Mouse (Mus musculus): ENCODE data around the gene Zc3h10. TPM values are rescaled to one million over a fixed set of nuclear protein-coding genes. Genes with fewer than 3 reads are reported as not detected.

Zc3h10 gene
- polyA plus RNA-seq, 2 experiments = 4.0 to 4.3 TPM

DNA sequence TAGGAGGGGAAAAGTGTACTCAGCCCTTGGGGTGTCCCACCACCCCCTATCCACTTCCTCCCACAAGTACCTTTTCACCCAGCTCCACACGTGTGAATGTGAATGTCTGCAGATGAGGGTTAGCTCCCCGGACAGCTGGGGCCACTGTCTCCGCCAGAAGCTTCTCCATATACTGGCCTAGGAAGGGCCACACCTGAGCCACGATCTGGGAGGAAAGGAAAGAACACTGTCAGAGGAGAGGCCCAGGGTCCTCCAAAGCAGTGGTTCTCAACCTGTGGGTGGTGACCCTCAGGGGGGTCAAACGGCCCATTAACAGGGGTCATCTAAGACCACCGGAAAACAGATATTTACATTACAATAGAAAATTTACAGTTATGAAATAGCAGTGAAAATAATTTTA is 25.2 kb downstream of the Zc3h10 start:
- TF ChIP-seq CTCF (IDR thresholded peaks at IDR 0.05; ENCODE audit: low read depth) (no peak), EP300 (IDR thresholded peaks at IDR 0.05; ENCODE audit: low read depth) (no peak)
- peaks cover 4% of the 10 kb centered on the region; the same call in 1 of the 2 replicates for H3K36me3 ChIP-seq (replicated peaks; ENCODE audit: control insufficient read depth, insufficient read depth, low read depth)
- ATAC-seq (ENCODE audit: insufficient read depth) = no peak
- H3K27ac ChIP-seq = no peak overlapping the region
- H3K4me2 ChIP-seq (ENCODE audit: low read depth) = no peak overlapping the region
- no peak for DNase-seq (ENCODE audit: low read depth in 3 of 3, low spot score in 3 of 3)
- no peaks in the 10 kb centered on the region for H3K9me3 ChIP-seq (ENCODE audit: control insufficient read depth, low read length)
- H3K4me3 ChIP-seq (ENCODE audit: insufficient read depth in 1 of 2, low read depth in 2 of 2, low read length in 2 of 2) = no peak overlapping the region
- H3K9ac ChIP-seq (replicated peaks) = no peak overlapping the region
- WGBS (ENCODE audit: insufficient replicate concordance) = 65% methylated on average over 6 of the region's 6 CpGs
- H3K4me1 ChIP-seq (replicated peaks; ENCODE audit: control insufficient read depth in 2 of 2, insufficient read depth in 2 of 2, low read length in 1 of 2) = peaks cover 11 to 18% of the 10 kb centered on the region in 2 experiments
- no peaks in the 10 kb centered on the region for H3K27me3 ChIP-seq (ENCODE audit: control insufficient read depth, insufficient read depth, low read length)

DNA sequence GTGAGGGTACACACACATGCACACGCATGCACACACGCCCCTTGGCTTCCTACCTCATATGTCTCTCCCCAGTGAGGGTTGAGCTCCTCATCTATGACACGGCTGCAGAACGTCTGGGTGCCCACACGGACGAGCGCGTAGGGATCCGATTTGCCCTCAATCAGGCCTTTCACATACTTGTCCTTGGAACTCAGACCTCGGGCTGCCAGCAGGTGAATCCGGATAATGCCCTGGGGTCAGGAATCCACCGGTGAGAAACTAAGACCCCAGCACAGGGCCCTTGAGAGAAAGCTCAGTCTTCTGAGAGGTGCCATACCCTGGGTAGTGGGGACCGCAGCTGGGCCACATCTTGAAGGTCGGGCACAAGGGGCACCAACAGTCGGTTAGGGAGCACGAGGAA is 27.0 kb downstream of the Zc3h10 start:
- Histone ChIP-seq H3K9ac (replicated peaks) (no peak overlapping the region), H3K27me3 (ENCODE audit: control insufficient read depth, insufficient read depth, low read length) (no peaks in the 10 kb centered on the region), H3K9me3 (ENCODE audit: control insufficient read depth, low read length) (no peaks in the 10 kb centered on the region), H3K4me2 (ENCODE audit: low read depth) (no peak overlapping the region), H3K4me1 (replicated peaks; ENCODE audit: control insufficient read depth in 2 of 2, insufficient read depth in 2 of 2, low read length in 1 of 2) (peaks cover 11 to 20% of the 10 kb centered on the region in 2 experiments), H3K4me3 (ENCODE audit: insufficient read depth in 1 of 2, low read depth in 2 of 2, low read length in 2 of 2) (no peak overlapping the region), H3K36me3 (replicated peaks; ENCODE audit: control insufficient read depth, insufficient read depth, low read depth) (peaks cover 4% of the 10 kb centered on the region; the same call in 1 of the 2 replicates), H3K27ac (no peak overlapping the region)
- ATAC-seq (ENCODE audit: insufficient read depth) (no peak), DNase-seq (ENCODE audit: low read depth in 3 of 3, low spot score in 3 of 3) (no peak)
- TF ChIP-seq CTCF (IDR thresholded peaks at IDR 0.05; ENCODE audit: low read depth) (no peak), EP300 (IDR thresholded peaks at IDR 0.05; ENCODE audit: low read depth) (no peak)
- WGBS (ENCODE audit: insufficient replicate concordance) = 87% methylated on average over 16 of the region's 16 CpGs

DNA sequence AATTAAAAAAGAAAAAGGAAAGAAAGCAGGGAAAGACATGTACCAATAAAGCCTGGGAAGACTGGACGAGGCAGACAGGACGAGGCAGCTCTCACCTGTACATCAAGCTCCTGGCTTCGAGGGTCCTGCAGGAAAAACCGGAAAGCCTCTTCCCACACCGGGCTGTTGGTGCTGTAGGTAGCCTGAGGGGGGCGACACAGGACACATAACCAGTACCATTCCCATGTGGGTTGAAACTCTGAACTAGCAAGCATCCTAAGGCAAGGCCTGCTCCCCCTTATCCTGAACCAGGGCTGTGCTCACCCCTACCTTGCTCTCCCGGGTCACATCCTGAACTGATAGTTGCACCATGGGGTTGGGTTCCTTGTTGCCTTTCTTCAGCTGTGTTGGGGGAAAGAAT is 28.7 kb downstream of the Zc3h10 start:
- ATAC-seq (ENCODE audit: insufficient read depth) (no peak; the same call in 1 of the 2 replicates), DNase-seq (ENCODE audit: low read depth in 3 of 3, low spot score in 3 of 3) (no peak)
- no peaks in the 10 kb centered on the region for H3K27me3 ChIP-seq (ENCODE audit: control insufficient read depth, insufficient read depth, low read length)
- no peak overlapping the region for H3K4me2 ChIP-seq (ENCODE audit: low read depth)
- H3K9ac ChIP-seq (replicated peaks) = no peak overlapping the region
- H3K27ac ChIP-seq = no peak overlapping the region
- H3K4me1 ChIP-seq (replicated peaks; ENCODE audit: control insufficient read depth in 2 of 2, insufficient read depth in 2 of 2, low read length in 1 of 2) = peaks cover 1 to 18% of the 10 kb centered on the region in 2 experiments
- 72% methylated on average over 7 of the region's 7 CpGs for WGBS (ENCODE audit: insufficient replicate concordance)
- no peak overlapping the region for H3K4me3 ChIP-seq (ENCODE audit: insufficient read depth in 1 of 2, low read depth in 2 of 2, low read length in 2 of 2)
- TF ChIP-seq EP300 (IDR thresholded peaks at IDR 0.05; ENCODE audit: low read depth) = no peak
- peak; percentile 76 for TF ChIP-seq CTCF (IDR thresholded peaks at IDR 0.05; ENCODE audit: low read depth)
- peaks cover 4% of the 10 kb centered on the region; the same call in 1 of the 2 replicates for H3K36me3 ChIP-seq (replicated peaks; ENCODE audit: control insufficient read depth, insufficient read depth, low read depth)
- no peaks in the 10 kb centered on the region for H3K9me3 ChIP-seq (ENCODE audit: control insufficient read depth, low read length)

DNA sequence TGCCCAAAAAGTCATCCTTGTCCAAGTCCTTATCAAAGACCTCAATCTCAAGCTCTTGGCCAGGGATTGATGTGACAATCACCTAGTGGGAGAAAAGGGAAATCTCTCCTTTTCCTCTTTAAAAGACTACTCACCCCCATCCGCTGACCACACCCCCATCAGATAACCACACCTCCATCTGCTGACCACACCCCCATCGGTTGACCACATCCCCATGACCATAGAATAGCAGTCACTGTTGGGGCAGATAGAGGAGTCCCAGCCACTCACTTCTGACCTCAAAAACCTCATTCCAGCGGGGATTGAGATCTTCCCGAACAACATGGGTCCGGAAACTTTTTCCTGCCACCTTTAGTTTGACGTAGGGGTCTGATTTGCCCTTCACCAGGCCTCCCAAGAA is 30.9 kb downstream of the Zc3h10 start:
- Histone ChIP-seq H3K9ac (replicated peaks) (no peak overlapping the region), H3K27ac (no peak overlapping the region), H3K4me3 (ENCODE audit: insufficient read depth in 1 of 2, low read depth in 2 of 2, low read length in 2 of 2) (no peak overlapping the region), H3K36me3 (replicated peaks; ENCODE audit: control insufficient read depth, insufficient read depth, low read depth) (peaks cover 4% of the 10 kb centered on the region; the same call in 1 of the 2 replicates), H3K4me2 (ENCODE audit: low read depth) (no peak overlapping the region), H3K4me1 (replicated peaks; ENCODE audit: control insufficient read depth in 2 of 2, insufficient read depth in 2 of 2, low read length in 1 of 2) (peaks cover 0 to 18% of the 10 kb centered on the region in 2 experiments; a peak in 3 of 4 replicates), H3K27me3 (ENCODE audit: control insufficient read depth, insufficient read depth, low read length) (no peaks in the 10 kb centered on the region), H3K9me3 (ENCODE audit: control insufficient read depth, low read length) (no peaks in the 10 kb centered on the region)
- no peak for DNase-seq (ENCODE audit: low read depth in 3 of 3, low spot score in 3 of 3)
- ATAC-seq (ENCODE audit: insufficient read depth) = no peak
- TF ChIP-seq EP300 (IDR thresholded peaks at IDR 0.05; ENCODE audit: low read depth) (no peak), CTCF (IDR thresholded peaks at IDR 0.05; ENCODE audit: low read depth) (no peak)
- WGBS (ENCODE audit: insufficient replicate concordance) = 12% methylated on average over 6 of the region's 6 CpGs

DNA sequence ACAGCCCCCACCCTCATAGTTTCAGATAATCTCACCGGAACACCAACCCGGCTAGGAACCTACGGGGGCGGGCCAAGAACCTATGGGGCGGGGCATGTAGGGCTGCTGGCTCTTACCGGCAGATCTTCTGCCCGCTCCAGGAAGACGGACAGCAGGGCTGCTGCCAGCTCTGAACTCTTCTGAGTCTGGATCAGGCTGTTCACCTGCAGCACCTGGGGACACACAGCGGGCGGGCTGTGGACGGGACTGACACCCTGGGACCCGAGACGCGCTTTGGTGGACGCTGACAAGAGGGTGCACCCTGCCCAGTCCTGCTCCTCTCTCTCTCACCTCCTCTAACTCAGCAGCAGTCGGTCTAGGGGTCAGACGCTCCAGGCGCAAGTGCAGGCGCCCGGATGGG is 31.5 kb downstream of the Zc3h10 start:
- Histone ChIP-seq H3K4me2 (ENCODE audit: low read depth) (no peak overlapping the region), H3K4me3 (ENCODE audit: insufficient read depth in 1 of 2, low read depth in 2 of 2, low read length in 2 of 2) (no peak overlapping the region), H3K27me3 (ENCODE audit: control insufficient read depth, insufficient read depth, low read length) (no peaks in the 10 kb centered on the region), H3K9ac (replicated peaks) (no peak overlapping the region), H3K9me3 (ENCODE audit: control insufficient read depth, low read length) (no peaks in the 10 kb centered on the region), H3K4me1 (replicated peaks; ENCODE audit: control insufficient read depth in 2 of 2, insufficient read depth in 2 of 2, low read length in 1 of 2) (peaks cover 3 to 22% of the 10 kb centered on the region in 2 experiments; a peak in 3 of 4 replicates), H3K36me3 (replicated peaks; ENCODE audit: control insufficient read depth, insufficient read depth, low read depth) (peaks cover 4% of the 10 kb centered on the region; the same call in 1 of the 2 replicates), H3K27ac (no peak overlapping the region)
- ATAC-seq (ENCODE audit: insufficient read depth) (peak; percentile 16; the same call in 1 of the 2 replicates), DNase-seq (ENCODE audit: low read depth in 3 of 3, low spot score in 3 of 3) (no peak)
- 70% methylated on average over 20 of the region's 20 CpGs for WGBS (ENCODE audit: insufficient replicate concordance)
- no peak for TF ChIP-seq EP300 (IDR thresholded peaks at IDR 0.05; ENCODE audit: low read depth)
- TF ChIP-seq CTCF (IDR thresholded peaks at IDR 0.05; ENCODE audit: low read depth) = no peak
